Mouse (Mus musculus) ES-E14 (cell line): Measurements from ENCODE around the gene Vti1b. TPM values are rescaled to one million over a fixed set of nuclear protein-coding genes. Genes with fewer than 3 reads are reported as not detected.

Source experiments
- DNase-seq: peaks from one replicate; pipeline ENCODE4 v3.0.0-alpha.2; 2013; ENCODE audit warnings: low read depth, low spot score
- H3K27ac ChIP-seq: 2 replicates; pipeline ENCODE4 v1.5.1; 2012; ENCODE audit warnings: low read depth, mild to moderate bottlenecking, low read length, moderate library complexity, mixed read lengths; ENCODE audit not compliant: poor library complexity, insufficient read depth, severe bottlenecking
- H3K36me3 ChIP-seq: 2 replicates; pipeline ENCODE4 v1.6.1; 2012; ENCODE audit warnings: mild to moderate bottlenecking, low read length, moderate library complexity, mixed read lengths; ENCODE audit not compliant: control insufficient read depth, poor library complexity, insufficient read depth, severe bottlenecking
- H3K4me1 ChIP-seq, 2 experiments: fragments of 150-350 bp in 1 of 2; sonication (generic) in 1 of 2; 2 replicates each; pipeline ENCODE4 v1.6.1; 2012; ENCODE audit warnings: low read length in 2 of 2, mild to moderate bottlenecking in 1 of 2, mixed read lengths in 1 of 2; ENCODE audit not compliant: control insufficient read depth in 2 of 2, insufficient read depth in 2 of 2, poor library complexity in 1 of 2
- H3K4me3 ChIP-seq, 2 experiments: fragments of 150-350 bp in 1 of 2; sonication (generic) in 1 of 2; 2 replicates each; pipeline ENCODE4 v1.5.1; 2012; ENCODE audit warnings: low read length in 2 of 2, low read depth in 1 of 2, mild to moderate bottlenecking in 1 of 2, mixed read lengths in 1 of 2; ENCODE audit not compliant: insufficient read depth in 1 of 2, poor library complexity in 1 of 2, severe bottlenecking in 1 of 2
- H3K9ac ChIP-seq: 2 replicates; pipeline ENCODE4 v1.6.1; 2012; ENCODE audit warnings: low read depth, mild to moderate bottlenecking, low read length, mixed read lengths; ENCODE audit not compliant: poor library complexity, insufficient read depth, severe bottlenecking
- H3K9me3 ChIP-seq: fragments of 150-350 bp; sonication (generic); 2 replicates; pipeline ENCODE4 v1.6.1; 2012; ENCODE audit warnings: low read depth, mild to moderate bottlenecking, low read length; ENCODE audit not compliant: control insufficient read depth, insufficient read depth
- CHD2 ChIP-seq: IDR thresholded peaks from 2 replicates; pipeline ENCODE4 v1.6.1; 2014; ENCODE audit warnings: mild to moderate bottlenecking, low read depth, low read length, inconsistent platforms
- HCFC1 ChIP-seq: IDR thresholded peaks from 2 replicates; pipeline ENCODE4 v1.6.1; 2012; ENCODE audit warnings: low read length, inconsistent platforms, borderline replicate concordance; ENCODE audit not compliant: insufficient read depth
- MAFK ChIP-seq: IDR thresholded peaks from 2 replicates; pipeline ENCODE4 v1.6.1; 2014; ENCODE audit warnings: mild to moderate bottlenecking, low read depth, low read length, inconsistent platforms; ENCODE audit not compliant: insufficient read depth
- ZC3H11A ChIP-seq: IDR thresholded peaks from 2 replicates; pipeline ENCODE4 v1.6.1; 2012; ENCODE audit warnings: low read depth, mild to moderate bottlenecking, inconsistent platforms, low read length, borderline replicate concordance
- ZNF384 ChIP-seq: IDR thresholded peaks from 2 replicates; pipeline ENCODE4 v1.6.1; 2012; ENCODE audit warnings: low read depth, low read length, inconsistent platforms
- in situ Hi-C, 2 experiments: fragments of 600-800 bp; cut with MboI; formaldehyde crosslinking; loops; one replicate each; pipeline ENCODE4 v1.15.1; 2025; ENCODE audit warnings: low sequenced_read_pairs in 2 of 2, inconsistent platforms in 1 of 2; ENCODE audit not compliant: unreplicated experiment in 2 of 2
- total RNA-seq: library from RNA; depleted of rRNA; stranded (reverse); fragments of 300-350 nt; gene quantifications from 2 replicates; pipeline ENCODE4 v1.2.3, GENCODE M21; 2012; rRNA removed

The Vti1b gene
- 40.9 and 65.5 TPM in 2 replicates for total RNA-seq

- Histone ChIP-seq H3K9me3 (no peaks in the 10 kb centered on the region), H3K4me1 (peaks cover 0 to 3% of the 10 kb centered on the region in 2 experiments; a peak in 1 of 4 replicates), H3K36me3 (peaks cover 3% of the 10 kb centered on the region; the same call in 1 of the 2 replicates), H3K27ac (peak within 1 kb of the TSS; percentile 68; the same call in 1 of the 2 replicates), H3K9ac (peak within 1 kb of the TSS; percentile 83), H3K4me3 (peak within 1 kb of the TSS; percentile 73 to 95)
- peak; percentile 96 for TF ChIP-seq HCFC1
- no peak for TF ChIP-seq CHD2
- in situ Hi-C loops: no loop called here
- peak; percentile 75 for DNase-seq
These were observed at the start of gene Vti1b for GRCm38 (mm10) chr12:79172019-79172941. Gene Vti1b, minus strand, starts transcription at chr12:79172667.

- Histone ChIP-seq H3K9ac (no peak overlapping the region), H3K36me3 (no peaks in the 10 kb centered on the region), H3K9me3 (no peaks in the 10 kb centered on the region), H3K4me1 (no peaks in the 10 kb centered on the region), H3K27ac (no peak overlapping the region), H3K4me3 (no peak overlapping the region)
- DNase-seq: no peak
- in situ Hi-C loops: no loop called here
- TF ChIP-seq HCFC1: no peak
- no peak for TF ChIP-seq ZC3H11A
- TF ChIP-seq CHD2: no peak
- no peak for TF ChIP-seq MAFK
- TF ChIP-seq ZNF384: no peak
These were observed 45.0 kb upstream of the Vti1b start for GRCm38 (mm10) chr12:79217511-79217910.

DNA sequence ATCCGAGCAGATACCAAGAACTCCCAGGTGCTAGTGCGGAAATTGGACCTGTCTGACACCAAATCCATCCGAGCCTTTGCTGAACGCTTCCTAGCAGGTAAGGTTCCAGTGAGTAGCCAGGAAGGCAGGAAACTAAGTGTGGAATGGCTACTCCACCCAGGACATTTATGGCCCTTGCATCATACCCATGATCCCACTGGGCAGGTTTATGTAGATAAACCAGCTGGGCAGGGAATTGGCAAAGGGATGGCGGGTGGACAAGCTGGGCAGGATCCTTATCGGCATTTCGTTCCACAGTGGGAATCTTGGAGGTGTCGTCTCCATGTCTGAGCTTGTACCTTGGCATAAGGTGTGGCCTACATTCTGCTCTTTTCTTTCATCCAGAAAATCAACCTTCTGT is 39.0 kb upstream of the Vti1b start:
- no peak overlapping the region for H3K27ac ChIP-seq
- H3K9ac ChIP-seq: no peak overlapping the region
- no peak overlapping the region for H3K4me3 ChIP-seq
- in situ Hi-C loops: no loop called here
- H3K4me1 ChIP-seq: no peaks in the 10 kb centered on the region
- no peaks in the 10 kb centered on the region for H3K9me3 ChIP-seq
- DNase-seq: no peak
- no peaks in the 10 kb centered on the region for H3K36me3 ChIP-seq
- TF ChIP-seq CHD2 (no peak), HCFC1 (no peak), ZNF384 (no peak), MAFK (no peak), ZC3H11A (no peak)

DNA sequence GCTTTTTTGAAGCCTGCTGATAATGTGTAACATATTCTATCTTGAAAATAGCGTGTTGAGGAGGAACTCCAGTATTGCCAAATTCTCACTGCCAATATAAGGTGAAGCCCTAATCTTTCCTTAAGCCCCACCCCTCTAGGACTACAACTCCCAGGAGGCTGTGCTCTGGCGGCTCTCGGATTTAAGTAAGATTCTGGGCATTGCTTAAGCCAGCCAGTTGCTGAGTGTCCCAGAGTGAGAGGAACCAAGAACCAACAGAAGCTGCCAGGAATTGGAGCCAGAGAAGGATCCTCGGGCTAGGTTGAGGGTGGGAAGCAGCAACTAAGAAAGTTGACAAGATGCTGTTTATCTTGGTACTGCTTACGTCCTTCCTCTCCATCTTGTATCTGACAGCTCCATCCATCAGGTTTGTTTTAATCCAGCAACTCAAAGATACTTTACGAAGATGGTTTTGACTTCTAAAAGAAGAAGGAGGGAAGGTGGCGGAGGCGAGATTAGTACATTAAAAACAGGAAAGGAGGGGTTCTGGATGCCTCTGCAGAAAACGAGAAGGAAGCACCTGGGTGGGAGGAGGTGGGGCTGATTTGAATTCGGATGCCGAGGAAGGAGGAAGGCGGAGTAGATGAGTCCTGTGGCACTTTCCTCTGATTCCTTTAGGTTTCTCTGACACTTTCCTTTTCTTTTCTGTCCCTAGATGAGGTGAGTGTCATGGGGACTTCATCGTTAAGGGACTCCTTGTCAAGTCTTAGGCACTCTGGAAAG is 36.4 kb upstream of the Vti1b start, which contains the start of gene Rdh12:
TSS of gene Rdh12 (plus strand) at position 212 of the 762 bp plus-strand sequence.
- no peak within 1 kb of the TSS for H3K27ac ChIP-seq
- H3K9ac ChIP-seq: no peak within 1 kb of the TSS
- H3K9me3 ChIP-seq: no peaks in the 10 kb centered on the region
- peak within 1 kb of the TSS; percentile 35 to 67; a peak in 3 of 4 replicates for H3K4me3 ChIP-seq
- H3K4me1 ChIP-seq: no peaks in the 10 kb centered on the region
- in situ Hi-C loops: no loop called here
- no peaks in the 10 kb centered on the region for H3K36me3 ChIP-seq
- TF ChIP-seq HCFC1: peak; percentile 90
- TF ChIP-seq MAFK: no peak
- DNase-seq: no peak

GRCm38 (mm10) chr12:79201882-79202281 is 29.4 kb upstream of the Vti1b start:
- no peaks in the 10 kb centered on the region for H3K4me1 ChIP-seq
- no peaks in the 10 kb centered on the region for H3K9me3 ChIP-seq
- no peak overlapping the region for H3K27ac ChIP-seq
- H3K36me3 ChIP-seq: no peaks in the 10 kb centered on the region
- no peak overlapping the region for H3K9ac ChIP-seq
- DNase-seq: no peak
- TF ChIP-seq HCFC1: no peak
- TF ChIP-seq ZNF384: no peak
- no peak for TF ChIP-seq ZC3H11A
- TF ChIP-seq CHD2: no peak
- TF ChIP-seq MAFK: no peak
- no peak overlapping the region for H3K4me3 ChIP-seq
- in situ Hi-C loops: no loop called here
